18 mouse cellular contexts compared by ENCODE assay signal in genomic region chr14:32003904-32004596, GRCm38 (mm10). TPM values are rescaled to one million over a fixed set of nuclear protein-coding genes. Genes with fewer than 3 reads are reported as not detected.
DNase-seq lines count a peak whose midpoint lies in the region; ATAC-seq and TF ChIP-seq lines count a peak whose summit lies in the region.
"Had no signal": no experiment of that assay in that cellular context is flagged by ENCODE, and none has a peak within 500 bp of the region (broad histone marks: within the 10 kb centered on the region; RNA-seq: fewer than 3 reads in every experiment).

No protein-coding gene starts in this region.

- H3K9ac ChIP-seq in lung, postnatal 0 days (replicated peaks; ENCODE audit: low read depth) = no peak overlapping the region
- H3K9ac ChIP-seq: limb, embryonic 13.5 days; liver, embryonic 15.5 days; midbrain, embryonic 13.5 days had no signal

- no peaks in the 10 kb centered on the region for H3K27me3 ChIP-seq in lung, postnatal 0 days (replicated peaks; ENCODE audit: insufficient read depth, low read length)
- H3K27me3 ChIP-seq: CH12.LX; limb, embryonic 13.5 days; liver, embryonic 15.5 days; midbrain, embryonic 13.5 days had no signal

- no peak for TF ChIP-seq CTCF in lung, postnatal 0 days (IDR thresholded peaks at IDR 0.05)
- TF ChIP-seq CTCF in olfactory bulb, adult 2 months (IDR thresholded peaks at IDR 0.05; ENCODE audit: insufficient read depth, low read depth, low read length) = no peak

- 40% methylated on average over 7 of the region's 7 CpGs for WGBS in lung, postnatal 0 days
- 55% methylated on average over 7 of the region's 7 CpGs for WGBS in olfactory bulb, adult 2 months

- no peak overlapping the region for H3K4me3 ChIP-seq in lung, postnatal 0 days (ENCODE audit: low read depth, low read length)
- no peak overlapping the region for H3K4me3 ChIP-seq in olfactory bulb, adult 2 months (ENCODE audit: insufficient read depth, low read depth, low read length)
- H3K4me3 ChIP-seq: erythroblast, embryonic 14.5 days; limb, embryonic 13.5 days; liver, embryonic 15.5 days; midbrain, embryonic 13.5 days had no signal

- no peak overlapping the region for H3K4me2 ChIP-seq in lung, postnatal 0 days (replicated peaks; ENCODE audit: low read depth, low read length)
- H3K4me2 ChIP-seq: limb, embryonic 13.5 days; liver, embryonic 15.5 days; midbrain, embryonic 13.5 days had no signal

- no peak for TF ChIP-seq EP300 in lung, postnatal 0 days (IDR thresholded peaks at IDR 0.05)

- peak; percentile 54 for DNase-seq in adrenal gland, adult 2 months
- DNase-seq in adrenal gland, adult 8-10 months = no peak
- peak; percentile 26 to 44 for DNase-seq in frontal cortex, adult 2 months (ENCODE audit: extremely low spot score in 1 of 2, low spot score in 1 of 2)
- DNase-seq in frontal cortex, postnatal 14 days (ENCODE audit: low spot score in 2 of 2) = no peak
- peak; percentile 64 for DNase-seq in lung, postnatal 0 days (ENCODE audit: low spot score)
- no peak for DNase-seq in lung, postnatal 36 days
- no peak for DNase-seq in urinary bladder, postnatal 25 days (ENCODE audit: low spot score)
- DNase-seq: cerebellum, adult 9-10 months; gastrocnemius, postnatal 25 days; right cerebral cortex, postnatal 25 days had no signal

- H3K27ac ChIP-seq in lung, postnatal 0 days (ENCODE audit: low read length) = no peak overlapping the region
- 0 out of 2 replicates have a peak overlapping the region, but pooled peaks have one; percentile 81 for H3K27ac ChIP-seq in olfactory bulb, adult 2 months (ENCODE audit: insufficient read depth, low read depth, low read length)
- H3K27ac ChIP-seq: limb, embryonic 13.5 days; liver, embryonic 15.5 days had no signal

- H3K4me1 ChIP-seq in lung, postnatal 0 days (ENCODE audit: insufficient read depth, low read depth, low read length) = no peaks in the 10 kb centered on the region
- peaks cover 11% of the 10 kb centered on the region for H3K4me1 ChIP-seq in olfactory bulb, adult 2 months (ENCODE audit: control insufficient read depth, insufficient read depth, low read length)
- H3K4me1 ChIP-seq: limb, embryonic 13.5 days; liver, embryonic 15.5 days had no signal

- no peaks in the 10 kb centered on the region for H3K36me3 ChIP-seq in lung, postnatal 0 days (ENCODE audit: insufficient read depth, low read length)
- H3K36me3 ChIP-seq: limb, embryonic 13.5 days; liver, embryonic 15.5 days; midbrain, embryonic 13.5 days had no signal

- H3K9me3 ChIP-seq in lung, postnatal 0 days (ENCODE audit: low read length) = no peaks in the 10 kb centered on the region
- H3K9me3 ChIP-seq: limb, embryonic 13.5 days; liver, embryonic 15.5 days; midbrain, embryonic 13.5 days had no signal

- peak; percentile 79 for ATAC-seq in lung, postnatal 0 days
- ATAC-seq: activated CD4-positive, CD25-positive, alpha-beta regulatory T cell, adult 4 months; inflammation-experienced regulatory T-cells, adult 6 months; midbrain, embryonic 13.5 days had no signal

- TF ChIP-seq POLR2A in olfactory bulb, adult 2 months (IDR thresholded peaks at IDR 0.05; ENCODE audit: insufficient read depth, low read depth, low read length) = no peak

RNA-seq across cellular contexts. Expression of gene Galnt15, which starts 24.7 kb away (rescaled TPM):
- 10 to 100 TPM in 1 of 2 experiments, 1 to 10 TPM in 1; 5.2 to 14.5 TPM for total RNA-seq in adrenal gland, adult 2 months (2021)
- 3.6 and 4.8 TPM in 2 replicates for polyA plus RNA-seq in adrenal gland, adult 2 months (2012; rRNA removed)
- total RNA-seq in adrenal gland, adult 8-10 months (2022) = 10 to 100 TPM; 11.3 to 15.3 (median 13.3) TPM
- 1.3 and 1.5 TPM in 2 replicates for polyA plus RNA-seq in frontal cortex, adult 2 months (2012; rRNA removed)
- 0.44 and 0.73 TPM in 2 replicates for polyA plus RNA-seq in lung, postnatal 0 days (2015; fragmentation: Nextera tagmentation; extraction: Ambion mirVana)
- not detected in 2 replicates for polyA plus RNA-seq in olfactory bulb, adult 2 months (2012; ENCODE audit: insufficient read depth, insufficient read length, low replicate concordance, missing spikeins)
- total RNA-seq: CH12.LX had no signal
- polyA plus RNA-seq: activated CD4-positive, CD25-positive, alpha-beta regulatory T cell, adult 4 months; erythroblast, embryonic 14.5 days; inflammation-experienced regulatory T-cells, adult 6 months; liver, embryonic 15.5 days had no signal

Comparison
In these comparisons a context has a peak if more than half of its experiments do, and no peak if none do; other contexts are left out.
1. DNase-seq: peak in adrenal gland, adult 2 months (single experiment), frontal cortex, adult 2 months (2 of 2) and lung, postnatal 0 days (single experiment); none in adrenal gland, adult 8-10 months (single experiment), frontal cortex, postnatal 14 days (0 of 2), lung, postnatal 36 days (single experiment) and urinary bladder, postnatal 25 days (single experiment).